ENCODE assay signal across 8 mouse cellular contexts in the genomic region with DNA sequence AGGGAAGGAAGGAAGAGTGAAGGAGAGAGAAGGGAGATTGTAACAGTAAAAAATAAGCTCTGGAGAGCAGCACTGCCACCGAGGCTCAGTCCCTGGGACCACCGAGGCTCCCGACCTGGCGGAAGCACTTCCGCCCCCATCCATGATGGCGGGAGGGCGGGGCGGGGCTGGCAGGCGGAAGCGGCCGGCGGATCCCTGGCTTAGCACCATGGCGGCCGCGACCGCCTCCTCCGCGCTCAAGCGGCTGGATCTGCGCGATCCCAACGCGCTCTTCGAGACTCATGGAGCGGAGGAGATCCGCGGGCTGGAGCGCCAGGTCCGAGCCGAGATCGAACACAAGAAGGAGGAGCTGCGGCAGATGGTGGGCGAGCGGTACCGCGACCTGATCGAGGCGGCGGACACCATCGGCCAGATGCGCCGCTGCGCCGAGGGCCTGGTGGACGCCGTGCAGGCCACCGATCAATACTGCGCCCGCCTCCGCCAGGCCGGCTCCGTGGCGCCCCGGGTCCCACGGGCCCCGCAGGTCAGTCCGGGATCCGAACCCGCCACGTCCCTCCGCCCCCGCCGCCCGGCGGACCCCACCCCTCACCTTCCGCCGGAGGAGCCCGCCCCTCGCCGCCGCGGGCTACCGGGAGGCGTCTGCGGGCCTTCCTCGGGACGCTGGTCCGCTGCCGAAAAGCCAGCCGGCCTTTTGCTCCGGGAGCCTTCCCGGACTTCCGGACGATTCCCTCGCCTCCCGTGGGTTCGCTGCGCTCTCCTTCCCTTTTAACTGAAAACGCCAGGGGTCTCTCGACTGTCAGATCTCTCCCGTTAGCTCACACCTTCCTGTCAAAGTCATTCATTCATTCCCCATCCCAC. TPM values are rescaled to one million over a fixed set of nuclear protein-coding genes. Genes with fewer than 3 reads are reported as not detected.
DNase-seq lines count a peak whose midpoint lies in the region; ATAC-seq lines count a peak whose summit lies in the region.

A gene (minus strand): TSS at position 727 of the 858 bp plus-strand sequence.

- peak; percentile 90 for DNase-seq in ZHBTc4 (ENCODE audit: low read depth, low spot score)
- DNase-seq in cerebellum, postnatal 36 days: peak; percentile 67 to 71
- DNase-seq in gastrocnemius, postnatal 14 days: peak; percentile 73
- peak; percentile 39 for DNase-seq in hindlimb bud, embryonic 11.5 days (ENCODE audit: extremely low spot score, low read depth, low spot score)
- peak; percentile 58 to 71 for DNase-seq in left cerebral cortex, postnatal 25 days (ENCODE audit: low spot score in 2 of 2)
- DNase-seq in right cerebral cortex, postnatal 4 days: peak; percentile 80

- ATAC-seq in megakaryocyte-erythroid progenitor cell, adult 5-6 weeks (replicated peaks; ENCODE audit: low FRiP score, low TSS enrichment, poor library complexity, severe bottlenecking): peak; percentile 32; the same call in 1 of the 2 replicates
- ATAC-seq in monocyte, adult 5-6 weeks (replicated peaks; ENCODE audit: insufficient number of reproducible peaks, low FRiP score, low TSS enrichment, poor library complexity, severe bottlenecking): no peak; the same call in 1 of the 2 replicates

- intact Hi-C loops in gastrocnemius, postnatal 14 days (cut with DNase I; ENCODE audit: low total_unique reads): loop anchor here (5.0 kb wide), 2 partner anchors 38 to 163 kb away; no protein-coding TSS in a partner anchor
- intact Hi-C loops in left cerebral cortex, postnatal 25 days (cut with DNase I): loop anchor here (2.0 kb wide), 1 partner anchor 33 kb away; no protein-coding TSS in a partner anchor

RNA-seq across cellular contexts. Expression of the gene that starts here (rescaled TPM):
- total RNA-seq in gastrocnemius, postnatal 14 days (2021): 1 to 10 TPM; 3.6 TPM
- 10 to 100 TPM; 11.4 to 13.9 TPM for total RNA-seq in left cerebral cortex, postnatal 25 days (2021)
- total RNA-seq in megakaryocyte-erythroid progenitor cell, adult 5-6 weeks (2014; fragmentation: Nextera tagmentation): 12.4 and 19.1 TPM in 2 replicates
- total RNA-seq in megakaryocyte-erythroid progenitor cell, adult 5-6 weeks (2017): 14.9 and 17.7 TPM in 2 replicates
- total RNA-seq in monocyte, adult 5-6 weeks (2017): 7.1 to 9.8 TPM (median 8.9 TPM) in 3 replicates

Comparison
In these comparisons a context has a peak if more than half of its experiments do, and no peak if none do; other contexts are left out.
1. DNase-seq: peak in every context shown above with its lines; median percentile 90 in ZHBTc4; 80 in right cerebral cortex, postnatal 4 days; 73 in gastrocnemius, postnatal 14 days; 69 in cerebellum, postnatal 36 days; 64 in left cerebral cortex, postnatal 25 days; 39 in hindlimb bud, embryonic 11.5 days.